Mouse (Mus musculus) left cerebral cortex, postnatal 10 days (tissue): ENCODE results near the gene Esrrg. TPM values are rescaled to one million over a fixed set of nuclear protein-coding genes. Genes with fewer than 3 reads are reported as not detected.

Source experiments
- DNase-seq, 2 experiments: peaks; one replicate each; pipeline ENCODE4 v3.0.0; 2021 to 2022; ENCODE audit warnings: low spot score in 2 of 2, mixed read lengths in 1 of 2; ENCODE audit errors: extremely low spot score in 1 of 2
- intact Hi-C: fragments of 180-260 bp; cut with DNase I; formaldehyde crosslinking; loops from one replicate; pipeline ENCODE4 v1.15.1; 2025
- total RNA-seq, 2 experiments: library from RNA; stranded (reverse); gene quantifications; 2 replicates each; pipeline ENCODE4 v1.2.3; 2021

Esrrg gene
- total RNA-seq, 2 experiments from 2014 or later: 20.8 to 22.8 TPM

GRCm38 (mm10) chr1:187755528-187755927, 146.9 kb downstream of the Esrrg start:
- DNase-seq: no peak
- intact Hi-C loops: no loop called here

GRCm38 (mm10) chr1:187757981-187758380, 149.4 kb downstream of the Esrrg start:
- no peak for DNase-seq
- intact Hi-C loops: no loop called here

GRCm38 (mm10) chr1:187758546-187758945, 150.0 kb downstream of the Esrrg start:
- intact Hi-C loops: no loop called here
- DNase-seq: no peak

- no peak for DNase-seq
- intact Hi-C loops: no loop called here
These were observed 150.9 kb downstream of the Esrrg start for GRCm38 (mm10) chr1:187759536-187759935.

- no peak for DNase-seq
- intact Hi-C loops: loop anchor here (10.0 kb wide), 1 partner anchor 628 kb away; no protein-coding TSS in a partner anchor
These were observed 154.3 kb downstream of the Esrrg start for GRCm38 (mm10) chr1:187762641-187763450.

- intact Hi-C loops: loop anchor here (10.0 kb wide), 1 partner anchor 629 kb away; no protein-coding TSS in a partner anchor
- DNase-seq: no peak
These were observed 154.8 kb downstream of the Esrrg start for GRCm38 (mm10) chr1:187763451-187763755.

- intact Hi-C loops: loop anchor here (10.0 kb wide), 1 partner anchor 629 kb away; no protein-coding TSS in a partner anchor
- DNase-seq: no peak
These were observed 155.2 kb downstream of the Esrrg start for GRCm38 (mm10) chr1:187763821-187764220.

GRCm38 (mm10) chr1:187765577-187765976, 157.0 kb downstream of the Esrrg start:
- intact Hi-C loops: loop anchor here (10.0 kb wide), 1 partner anchor 631 kb away; no protein-coding TSS in a partner anchor

GRCm38 (mm10) chr1:187767355-187767754, 158.8 kb downstream of the Esrrg start:
- intact Hi-C loops: loop anchor here (10.0 kb wide), 1 partner anchor 633 kb away; no protein-coding TSS in a partner anchor
- DNase-seq: no peak

More at GRCm38 (mm10) chr1:187765577-187765976, 157.0 kb downstream of the Esrrg start:
- DNase-seq: no peak

GRCm38 (mm10) chr1:187770234-187770633, 161.6 kb downstream of the Esrrg start:
- intact Hi-C loops: no loop called here
- no peak for DNase-seq

- intact Hi-C loops: no loop called here
These were observed 162.5 kb downstream of the Esrrg start for GRCm38 (mm10) chr1:187771067-187771466.

GRCm38 (mm10) chr1:187779589-187780178, 171.1 kb downstream of the Esrrg start:
- DNase-seq: no peak
- intact Hi-C loops: no loop called here

More at GRCm38 (mm10) chr1:187771067-187771466, 162.5 kb downstream of the Esrrg start:
- DNase-seq: no peak

- DNase-seq: peak in 1 of 2 experiments; percentile 44
- intact Hi-C loops: no loop called here
These were observed 176.6 kb downstream of the Esrrg start for GRCm38 (mm10) chr1:187785226-187785625.

GRCm38 (mm10) chr1:187787055-187788016, 178.7 kb downstream of the Esrrg start:
- intact Hi-C loops: no loop called here
- no peak for DNase-seq

- no peak for DNase-seq
- intact Hi-C loops: no loop called here
These were observed 185.8 kb downstream of the Esrrg start for GRCm38 (mm10) chr1:187794240-187794930.

- peak in 1 of 2 experiments; percentile 35 for DNase-seq
- intact Hi-C loops: no loop called here
These were observed 187.0 kb downstream of the Esrrg start for GRCm38 (mm10) chr1:187795551-187795950.

- intact Hi-C loops: no loop called here
These were observed 190.7 kb downstream of the Esrrg start for GRCm38 (mm10) chr1:187799300-187799699.

GRCm38 (mm10) chr1:187800761-187801160, 192.2 kb downstream of the Esrrg start:
- no peak for DNase-seq
- intact Hi-C loops: no loop called here

More at GRCm38 (mm10) chr1:187799300-187799699, 190.7 kb downstream of the Esrrg start:
- no peak for DNase-seq
